Mouse (Mus musculus): ENCODE data around the gene Psmb3.

DNA sequence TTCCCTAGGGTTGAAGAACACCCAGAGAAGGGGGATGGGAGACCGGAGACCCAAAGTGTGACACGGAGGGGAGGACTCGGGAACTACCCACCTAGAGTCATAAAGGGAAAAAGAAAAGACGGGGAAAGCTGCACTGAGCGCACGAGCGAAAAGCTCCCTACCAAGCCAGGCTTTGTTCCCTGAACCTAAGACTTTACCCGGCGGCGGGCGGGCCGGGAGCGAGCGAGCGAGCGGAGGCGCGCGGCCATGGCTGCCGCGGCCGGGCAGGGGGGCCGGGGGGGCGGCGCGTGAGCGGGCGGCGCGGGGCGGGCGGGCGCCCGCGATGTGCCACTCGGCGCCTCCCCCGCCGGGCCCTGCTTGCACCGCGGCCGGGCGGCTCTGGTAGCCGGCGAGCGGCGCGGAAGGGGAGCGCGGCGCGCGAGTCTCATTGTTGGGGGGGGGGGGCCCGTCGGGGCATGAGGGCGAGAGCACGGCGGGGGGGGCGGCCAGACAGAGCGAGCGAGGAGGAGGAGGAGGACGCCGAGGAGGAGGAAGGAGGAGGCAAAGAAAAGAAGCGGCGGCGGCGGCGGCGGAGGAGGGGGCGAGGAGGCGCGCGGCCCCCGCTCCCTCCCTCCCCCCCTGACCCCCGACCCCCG is 40.2 kb upstream of the Psmb3 start, which contains the start of gene Mllt6:
- TF ChIP-seq GATA1 (IDR thresholded peaks at IDR 0.05; ENCODE audit: borderline replicate concordance, low read length), result no peak
- TF ChIP-seq FLI1 (IDR thresholded peaks at IDR 0.05; ENCODE audit: low read length), result no peak

Measured in megakaryocyte, embryonic 14.5 days (primary cell).